Mouse (Mus musculus) CD4-positive helper T cell, adult 2 months (primary cell): Measurements from ENCODE around the gene Fyb.

ENCODE experiments used
- DNase-seq: peaks from one replicate; pipeline ENCODE4 v3.0.0-alpha.2; 2012; ENCODE audit warnings: low read depth, missing footprints, low spot score

Gene Fyb

GRCm38 (mm10) chr15:6522653-6523167, at the start of gene Fyb:
Gene Fyb, plus strand, starts transcription at chr15:6522853.
- peak; percentile 73 for DNase-seq

- no peak for DNase-seq
Measured at GRCm38 (mm10) chr15:6483561-6483960, 39.1 kb upstream of the Fyb start.

DNA sequence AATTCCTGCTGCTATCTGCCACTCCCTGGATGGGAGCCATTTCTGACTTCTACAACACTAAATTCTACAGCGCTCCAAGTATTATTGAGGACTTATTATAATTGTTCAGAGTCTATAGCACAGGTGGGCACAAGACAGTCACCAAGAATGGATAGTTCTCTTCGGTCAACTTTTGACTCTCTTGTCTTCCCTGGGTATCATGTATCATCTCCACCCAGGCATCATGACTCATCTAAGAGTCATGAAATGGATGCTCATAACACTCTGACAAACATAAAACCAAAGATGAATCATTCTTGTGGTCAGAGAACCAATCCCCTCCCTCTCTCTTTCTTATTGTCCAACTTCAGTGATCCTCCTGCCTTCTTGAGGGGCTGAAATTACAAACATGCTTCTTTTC, 30.3 kb upstream of the Fyb start:
- DNase-seq, result no peak

DNA sequence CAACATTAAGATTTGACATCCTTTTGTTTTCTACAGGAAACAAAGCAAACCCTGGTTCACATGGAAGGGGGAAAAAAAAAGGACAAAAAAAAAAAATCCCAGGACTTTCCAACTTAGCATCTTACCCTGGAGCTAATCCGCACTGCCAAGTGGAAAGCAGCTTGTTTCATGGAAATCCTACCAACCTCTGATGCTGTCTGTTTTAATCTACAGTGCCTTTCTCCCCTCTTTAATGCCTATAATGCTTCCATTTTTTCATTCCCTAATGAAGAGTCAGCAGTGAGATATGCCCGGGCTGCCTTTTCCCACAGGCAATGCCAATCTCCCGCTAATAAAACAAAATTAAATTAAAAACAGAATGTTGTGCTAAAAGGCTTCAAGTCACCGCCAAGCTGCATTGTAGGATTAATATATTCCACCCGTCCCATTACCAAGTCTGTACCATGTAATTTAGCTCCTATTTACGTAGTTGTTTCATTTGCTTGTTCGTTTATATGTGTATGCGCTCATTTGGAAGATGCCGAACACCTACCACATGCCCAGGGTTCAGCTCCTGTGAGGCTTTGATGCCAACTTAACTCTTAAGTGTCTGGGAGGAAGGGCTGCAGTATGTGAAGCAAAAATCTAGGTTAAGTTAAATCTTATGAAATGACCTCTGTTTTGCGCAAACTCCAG, 24.1 kb upstream of the Fyb start:
- no peak for DNase-seq

GRCm38 (mm10) chr15:6500787-6501186, 21.9 kb upstream of the Fyb start:
- DNase-seq, result peak; percentile 46

GRCm38 (mm10) chr15:6517525-6517924, 5.1 kb upstream of the Fyb start:
- no peak for DNase-seq

DNA sequence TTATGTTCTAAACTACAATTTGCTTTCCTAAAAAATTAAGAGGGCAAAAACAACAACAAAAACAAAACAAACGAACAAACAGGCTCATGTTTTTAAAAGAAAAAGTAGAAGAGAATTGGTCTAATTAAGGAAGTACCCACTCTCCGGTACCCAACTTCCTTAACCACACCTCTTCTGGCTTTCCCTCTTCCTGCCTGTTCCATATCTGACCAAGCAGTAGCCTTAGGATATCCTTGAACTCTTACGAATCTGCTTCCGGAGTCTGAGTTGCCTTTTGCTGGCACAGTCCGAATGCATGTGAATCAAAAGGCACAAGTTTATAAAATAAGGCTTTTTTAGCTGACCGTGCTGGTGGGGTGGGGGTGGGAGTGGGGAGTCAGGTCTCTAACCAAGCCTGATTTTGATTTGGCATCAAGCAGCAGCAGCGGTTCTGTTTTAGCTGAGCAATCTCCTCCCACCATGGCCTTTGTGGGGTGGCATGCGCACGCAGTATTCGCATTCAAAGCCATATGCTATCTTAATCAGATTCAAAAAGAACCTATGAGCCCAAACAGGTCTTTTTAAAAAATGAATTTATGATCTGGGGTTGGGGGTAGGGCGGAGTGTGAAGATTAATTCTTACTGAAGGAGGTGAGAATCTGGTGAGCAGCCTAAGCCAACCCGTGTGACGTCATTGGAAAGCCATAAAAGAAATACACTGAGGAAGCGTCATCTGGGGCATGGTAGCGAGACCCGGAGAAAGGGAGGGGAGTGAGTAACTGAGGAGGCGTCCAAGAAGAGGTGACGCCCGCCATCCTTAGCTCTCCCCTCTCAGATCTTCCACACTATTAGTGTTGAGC, 3.0 kb upstream of the Fyb start:
- peak; percentile 88 for DNase-seq

DNA sequence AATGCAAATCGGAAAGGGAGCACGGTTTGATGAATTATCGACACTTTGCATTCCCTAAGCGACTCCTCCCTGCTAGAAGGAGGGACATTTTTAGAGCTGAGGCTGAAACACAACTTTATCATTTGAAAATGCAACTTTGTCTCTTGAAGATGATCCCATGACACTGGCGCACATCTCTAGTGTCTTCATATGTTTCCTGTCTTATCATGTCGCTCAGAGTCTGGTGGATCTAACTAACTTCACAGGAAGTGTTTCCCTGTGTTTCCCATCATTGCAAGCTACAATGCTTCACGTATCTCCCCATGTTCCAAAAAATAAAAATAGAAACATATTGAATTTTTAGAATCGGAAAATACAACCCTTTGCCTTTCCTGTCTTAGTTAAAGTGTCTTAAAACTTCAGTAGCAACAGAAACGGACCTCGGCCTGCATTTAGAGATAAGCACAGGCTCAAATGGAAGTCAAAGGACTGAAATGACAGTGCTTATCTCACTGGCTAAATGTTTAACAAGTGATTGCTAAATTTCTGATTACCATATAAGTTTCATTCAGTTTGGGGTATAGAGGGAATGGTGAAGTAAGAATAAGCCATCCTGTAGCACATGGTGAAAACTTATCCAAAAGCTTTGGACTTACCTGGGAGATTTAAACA, 2.0 kb upstream of the Fyb start:
- DNase-seq, result no peak

GRCm38 (mm10) chr15:6524801-6525200, 2.1 kb downstream of the Fyb start:
- peak; percentile 58 for DNase-seq

GRCm38 (mm10) chr15:6525386-6525785, 2.7 kb downstream of the Fyb start:
- peak; percentile 81 for DNase-seq

DNA sequence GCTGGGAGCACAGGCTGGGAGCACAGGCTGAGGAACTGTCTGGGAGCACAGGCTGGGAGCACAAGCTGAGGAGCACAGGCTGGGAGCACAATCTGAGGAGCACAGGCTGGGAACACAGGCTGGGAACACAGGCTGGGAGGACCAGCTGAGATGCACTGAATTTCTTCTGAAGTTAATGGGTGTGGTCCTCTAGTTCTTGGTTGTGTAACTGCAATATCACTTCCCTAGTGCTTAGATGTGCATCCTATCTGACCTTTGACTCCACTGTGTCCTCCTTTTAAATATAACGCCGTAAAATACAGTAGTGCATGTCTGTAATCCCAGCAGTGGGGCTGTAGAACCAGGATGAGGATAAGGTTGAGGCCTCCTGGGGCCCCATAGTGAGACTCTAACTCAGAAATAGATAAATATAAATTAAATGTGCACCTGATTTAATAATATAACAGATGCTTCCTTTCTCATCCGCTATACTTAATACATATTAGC, 11.2 kb downstream of the Fyb start:
- DNase-seq, result no peak

DNA sequence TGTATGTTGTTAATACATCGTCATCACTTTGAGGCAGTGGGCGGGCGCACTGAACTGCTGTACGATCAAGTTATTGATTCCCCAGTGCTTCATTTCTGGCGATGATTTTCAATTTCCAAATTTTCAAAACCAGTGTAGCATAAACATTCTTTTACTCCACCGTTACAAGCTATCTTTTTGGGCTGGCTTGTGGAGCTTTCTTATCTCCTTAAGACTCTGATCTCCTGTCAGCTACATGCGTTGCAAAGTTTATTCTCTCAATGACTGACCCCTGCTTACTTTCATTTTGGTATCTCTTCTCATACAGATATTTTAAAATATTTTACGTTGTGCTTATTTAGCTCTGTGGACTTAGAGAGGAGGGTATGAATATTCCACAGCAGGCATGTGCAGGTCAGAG, 11.9 kb downstream of the Fyb start:
- no peak for DNase-seq

GRCm38 (mm10) chr15:6539639-6540338, 17.1 kb downstream of the Fyb start:
- no peak for DNase-seq

DNA sequence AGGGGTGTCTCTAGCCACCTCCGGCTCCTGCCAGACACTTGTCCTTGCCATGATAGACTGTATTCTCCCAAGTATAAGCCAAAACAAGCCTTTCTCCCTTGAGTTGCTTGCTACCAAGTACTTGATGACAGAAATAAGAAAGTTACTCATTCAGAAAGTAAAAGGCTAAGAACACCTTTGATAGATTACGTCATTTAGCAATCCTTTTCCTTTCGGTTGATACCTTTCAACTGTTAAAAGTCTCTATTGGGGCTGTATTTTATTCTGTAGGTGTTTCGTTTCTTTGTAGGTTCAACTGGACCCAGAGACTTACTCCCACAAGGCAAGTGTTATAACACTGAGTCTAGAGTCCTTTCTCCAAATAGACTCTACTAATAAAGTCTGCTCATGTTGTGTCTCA, 26.3 kb downstream of the Fyb start:
- DNase-seq, result peak; percentile 63

DNA sequence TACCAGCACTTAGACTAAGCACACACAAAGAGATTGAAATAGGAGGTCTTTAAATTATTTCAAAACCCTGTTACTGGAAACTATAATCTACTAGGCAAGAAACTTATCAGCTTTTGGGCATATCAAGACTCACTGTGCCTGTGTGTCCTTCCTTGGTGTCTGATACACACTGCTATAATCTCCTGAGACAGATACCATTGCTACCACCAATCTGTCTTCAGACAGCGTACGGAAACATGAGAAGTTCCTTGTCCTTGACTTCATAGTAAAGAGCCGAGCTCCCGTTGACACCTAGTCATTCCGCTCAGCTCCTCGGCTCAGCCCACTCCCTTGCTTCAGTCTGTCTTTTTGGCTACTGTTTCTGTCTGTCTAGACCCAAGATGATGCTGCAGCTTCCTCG, 29.2 kb downstream of the Fyb start:
- DNase-seq, result no peak

- peak; percentile 89 for DNase-seq
Measured at GRCm38 (mm10) chr15:6554742-6555141, 32.1 kb downstream of the Fyb start.

- peak; percentile 56 for DNase-seq
Measured at GRCm38 (mm10) chr15:6555536-6555935, 32.9 kb downstream of the Fyb start.

DNA sequence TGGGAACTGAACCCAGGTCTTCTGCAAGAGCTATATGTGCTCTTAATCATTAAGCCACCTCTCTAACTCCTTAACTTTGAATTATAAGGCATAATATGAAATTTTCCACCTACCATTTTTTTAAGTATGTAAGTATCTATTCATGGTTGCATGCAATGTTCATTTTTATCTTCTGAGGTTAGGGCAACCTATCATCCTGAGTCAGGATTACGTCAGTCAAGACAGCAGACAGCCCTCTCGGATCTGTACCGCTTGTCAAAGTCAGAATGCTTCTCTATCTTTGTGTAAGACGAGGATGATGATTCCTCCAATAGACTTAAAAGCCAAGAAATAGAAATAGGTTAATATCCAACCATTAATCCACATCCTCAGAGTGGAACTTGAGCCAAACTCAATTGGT, 33.6 kb downstream of the Fyb start:
- peak; percentile 43 for DNase-seq

DNA sequence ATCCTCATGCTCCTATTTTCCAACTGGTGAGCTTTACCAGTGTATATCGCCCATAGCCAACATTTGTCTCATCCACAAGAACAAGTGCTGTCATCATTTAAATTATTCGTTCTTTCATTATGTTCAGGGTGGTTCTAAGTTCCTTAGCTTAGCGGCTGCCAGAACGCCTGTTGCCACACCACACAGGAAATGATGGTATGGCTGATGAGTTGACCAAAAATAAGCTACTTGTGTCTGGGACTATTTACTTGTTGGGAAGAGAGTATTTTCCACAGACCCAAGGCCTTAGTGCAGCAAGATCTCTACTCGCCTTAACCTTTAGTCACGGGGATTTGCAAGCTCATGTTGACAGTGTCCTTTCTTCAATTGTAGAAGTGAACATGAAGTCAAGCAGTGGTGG, 34.3 kb downstream of the Fyb start:
- DNase-seq, result peak; percentile 44

GRCm38 (mm10) chr15:6557552-6557951, 34.9 kb downstream of the Fyb start:
- DNase-seq, result no peak

DNA sequence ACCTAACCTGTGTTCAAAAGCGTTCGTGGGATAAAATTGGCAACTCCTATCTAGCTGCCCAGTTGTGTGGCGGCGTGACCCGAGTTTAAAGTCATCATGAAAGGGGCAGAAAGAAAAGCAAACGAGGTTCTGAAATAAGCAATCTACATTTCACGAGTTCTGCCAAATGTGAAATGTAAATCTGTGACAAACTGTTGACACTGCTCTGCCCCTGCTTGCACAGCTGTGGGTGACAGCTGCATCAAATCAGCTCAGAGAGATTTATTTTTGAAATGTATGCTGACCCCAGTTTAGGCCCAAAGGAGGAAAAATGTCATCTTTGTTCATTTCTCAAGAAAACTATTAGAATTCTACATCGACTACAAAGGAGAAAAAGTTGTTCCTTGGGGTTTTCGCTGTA, 36.5 kb downstream of the Fyb start:
- DNase-seq, result no peak

GRCm38 (mm10) chr15:6560696-6561095, 38.0 kb downstream of the Fyb start:
- DNase-seq, result no peak
